Mouse (Mus musculus) spleen, postnatal 10 days (tissue): ENCODE measurements around the gene Acvr2a.
"Not testable (repeated sequence)": the region's sequence is repeated elsewhere in the genome, so short reads cannot be mapped to it uniquely, and the experiment has no call there.

ENCODE experiments used
- DNase-seq, 2 experiments: peaks; one replicate each; pipeline ENCODE4 v3.0.0; 2021 to 2022; ENCODE audit warnings: low spot score in 2 of 2

Gene Acvr2a

GRCm38 (mm10) chr2:48813371-48814222, at the start of gene Acvr2a:
Acvr2a (plus strand) TSS chr2:48814109.
- peak; percentile 63 to 82 for DNase-seq

- no peak for DNase-seq
Measured at GRCm38 (mm10) chr2:48766513-48766912, 47.4 kb upstream of the Acvr2a start.

GRCm38 (mm10) chr2:48767778-48768177, 46.1 kb upstream of the Acvr2a start:
- no peak for DNase-seq

GRCm38 (mm10) chr2:48768219-48768618, 45.7 kb upstream of the Acvr2a start:
- no peak for DNase-seq

- DNase-seq: no peak
Measured at GRCm38 (mm10) chr2:48770100-48770499, 43.8 kb upstream of the Acvr2a start.

- DNase-seq: no peak
Measured at GRCm38 (mm10) chr2:48770634-48771033, 43.3 kb upstream of the Acvr2a start.

- DNase-seq: no peak
Measured at GRCm38 (mm10) chr2:48775281-48775680, 38.6 kb upstream of the Acvr2a start.

- no peak for DNase-seq
Measured at GRCm38 (mm10) chr2:48788901-48789300, 25.0 kb upstream of the Acvr2a start.

- DNase-seq: peak; percentile 11 to 30
Measured at GRCm38 (mm10) chr2:48814223-48815038, 522 bp downstream of the Acvr2a start.

- DNase-seq: no peak
Measured at GRCm38 (mm10) chr2:48815039-48815590, 1.2 kb downstream of the Acvr2a start.

GRCm38 (mm10) chr2:48816141-48817028, 2.5 kb downstream of the Acvr2a start:
- DNase-seq: no peak

- no peak for DNase-seq
Measured at GRCm38 (mm10) chr2:48825878-48826277, 12.0 kb downstream of the Acvr2a start.

GRCm38 (mm10) chr2:48826380-48826779, 12.5 kb downstream of the Acvr2a start:
- no peak for DNase-seq

GRCm38 (mm10) chr2:48830492-48830891, 16.6 kb downstream of the Acvr2a start:
- no peak for DNase-seq

GRCm38 (mm10) chr2:48832305-48832704, 18.4 kb downstream of the Acvr2a start:
- DNase-seq: no peak

GRCm38 (mm10) chr2:48833884-48834450, 20.1 kb downstream of the Acvr2a start:
- no peak for DNase-seq

GRCm38 (mm10) chr2:48841611-48842470, 27.9 kb downstream of the Acvr2a start:
- no peak for DNase-seq

GRCm38 (mm10) chr2:48846689-48847398, 32.9 kb downstream of the Acvr2a start:
- no peak for DNase-seq

GRCm38 (mm10) chr2:48865596-48865995, 51.7 kb downstream of the Acvr2a start:
- not testable (repeated sequence) for DNase-seq
